Mouse (Mus musculus) liver, postnatal 0 days (tissue): ENCODE measurements around the gene Spon1.

Experiments
- CTCF ChIP-seq: sonication (generic); IDR thresholded peaks from 2 replicates; pipeline ENCODE4 v1.5.1; 2016; ENCODE audit warnings: antibody characterized with exemption, low read depth
- EP300 ChIP-seq: IDR thresholded peaks from 2 replicates; pipeline ENCODE4 v1.6.1; 2016; ENCODE audit warnings: antibody characterized with exemption, low read depth, mild to moderate bottlenecking

GRCm38 (mm10) chr7:114087341-114087740, 321.5 kb downstream of the Spon1 start:
- TF ChIP-seq CTCF: no peak
- no peak for TF ChIP-seq EP300
